Mouse (Mus musculus): ENCODE results near the gene Tac2. TPM values are rescaled to one million over a fixed set of nuclear protein-coding genes. Genes with fewer than 3 reads are reported as not detected.

The Tac2 gene
- polyA plus RNA-seq, 1 experiment from 2014 or later, result 0.41 TPM

DNA sequence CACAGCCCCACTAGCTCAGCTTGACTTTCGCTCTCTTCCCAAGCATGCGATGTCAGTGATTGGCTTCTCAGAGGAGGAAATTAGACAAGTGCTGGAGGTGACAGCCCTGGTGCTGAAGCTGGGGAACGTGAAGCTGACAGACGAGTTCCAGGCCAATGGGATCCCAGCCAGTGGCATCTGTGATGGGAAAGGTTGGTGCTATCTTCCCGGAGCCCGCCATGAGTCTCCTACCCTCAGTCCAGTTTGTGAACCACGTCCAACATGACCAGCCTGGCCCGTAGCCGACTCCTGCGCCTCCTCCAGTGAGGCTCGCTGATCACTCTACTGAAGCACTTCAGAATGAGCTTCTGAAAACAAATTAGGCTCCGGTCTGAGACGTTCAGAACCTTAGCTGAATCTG lies 13.9 kb upstream of the Tac2 start:
- Histone ChIP-seq H3K4me1 (replicated peaks; ENCODE audit: control insufficient read depth, insufficient read depth, low read length) (no peaks in the 10 kb centered on the region), H3K4me2 (replicated peaks) (no peak overlapping the region), H3K27me3 (ENCODE audit: control insufficient read depth, insufficient read depth, low read length) (no peaks in the 10 kb centered on the region), H3K36me3 (replicated peaks; ENCODE audit: control insufficient read depth, insufficient read depth) (no peaks in the 10 kb centered on the region), H3K4me3 (replicated peaks; ENCODE audit: low read length) (no peak overlapping the region), H3K9ac (no peak overlapping the region), H3K9me3 (ENCODE audit: control insufficient read depth, low read length) (no peaks in the 10 kb centered on the region), H3K27ac (no peak overlapping the region)
- 88% methylated on average over 13 of the region's 13 CpGs for WGBS
- no peak for ATAC-seq (ENCODE audit: low FRiP score)
- no peak for DNase-seq (ENCODE audit: low spot score)

DNA sequence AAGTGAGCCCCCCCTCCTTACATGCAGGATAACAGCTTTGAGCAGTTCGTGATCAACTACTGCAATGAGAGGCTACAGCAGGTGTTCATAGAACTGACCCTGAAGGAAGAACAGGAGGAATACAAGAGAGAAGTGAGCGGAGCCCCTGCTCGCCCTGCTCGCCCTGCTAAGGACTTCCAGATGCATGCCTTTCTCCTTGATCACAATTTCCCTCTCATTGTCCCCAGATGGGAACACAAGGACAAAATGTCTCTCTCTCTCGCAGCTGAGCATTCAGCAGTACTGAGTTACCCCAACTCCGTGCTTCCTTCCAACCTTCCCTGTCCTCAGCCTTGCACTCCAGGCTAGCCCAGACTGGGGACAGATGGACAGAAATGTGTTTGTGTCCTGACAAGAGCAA lies 11.5 kb upstream of the Tac2 start:
- DNase-seq (ENCODE audit: low spot score) (no peak), ATAC-seq (ENCODE audit: low FRiP score) (no peak)
- Histone ChIP-seq H3K27ac (no peak overlapping the region), H3K9me3 (ENCODE audit: control insufficient read depth, low read length) (no peaks in the 10 kb centered on the region), H3K36me3 (replicated peaks; ENCODE audit: control insufficient read depth, insufficient read depth) (no peaks in the 10 kb centered on the region), H3K9ac (no peak overlapping the region), H3K4me1 (replicated peaks; ENCODE audit: control insufficient read depth, insufficient read depth, low read length) (no peaks in the 10 kb centered on the region), H3K27me3 (ENCODE audit: control insufficient read depth, insufficient read depth, low read length) (no peaks in the 10 kb centered on the region), H3K4me2 (replicated peaks) (no peak overlapping the region), H3K4me3 (replicated peaks; ENCODE audit: low read length) (no peak overlapping the region)
- 76% methylated on average over 6 of the region's 6 CpGs for WGBS

DNA sequence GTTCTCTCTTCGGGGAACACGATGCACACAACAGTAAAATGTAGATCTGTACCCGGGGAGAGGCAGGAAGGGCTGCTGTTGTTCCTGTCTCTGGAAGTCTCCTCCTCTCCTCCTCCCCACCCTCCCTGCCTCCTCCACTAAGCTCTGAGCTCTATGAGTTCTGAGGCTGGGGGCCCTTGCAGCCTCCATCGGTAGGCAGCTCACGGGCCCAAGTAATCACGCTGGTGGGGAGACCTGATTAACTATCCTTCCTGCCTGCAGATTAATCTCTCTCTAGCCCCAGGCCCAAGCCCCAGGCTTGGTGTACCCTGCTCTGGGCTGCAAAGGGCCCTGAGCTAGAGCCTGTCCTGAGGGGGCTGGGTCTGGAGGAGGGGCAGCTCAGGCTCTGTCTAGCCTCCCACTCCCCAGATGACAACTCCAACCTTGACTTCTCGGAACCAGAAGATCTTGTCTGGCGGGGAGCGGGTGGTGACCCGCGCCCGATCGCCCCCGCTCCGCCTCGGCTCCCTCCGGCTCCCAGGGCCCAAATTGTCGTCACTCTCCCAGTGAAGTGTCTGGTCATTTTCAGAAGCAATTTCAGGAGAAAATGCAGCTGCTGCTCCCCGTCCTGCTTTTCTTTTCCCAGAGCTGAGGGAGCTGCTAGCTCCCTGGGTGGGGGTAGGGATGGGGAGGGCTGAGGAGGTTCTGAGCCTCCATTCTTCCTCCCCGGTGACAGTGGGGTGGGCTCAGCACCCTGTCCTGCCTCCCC lies 2.4 kb upstream of the Tac2 start:
- Histone ChIP-seq H3K4me2 (replicated peaks) (peak overlapping the region; percentile 38), H3K9ac (peak overlapping the region; percentile 12; the same call in 1 of the 2 replicates), H3K36me3 (replicated peaks; ENCODE audit: control insufficient read depth, insufficient read depth) (no peaks in the 10 kb centered on the region), H3K27ac (no peak overlapping the region), H3K9me3 (ENCODE audit: control insufficient read depth, low read length) (no peaks in the 10 kb centered on the region), H3K27me3 (ENCODE audit: control insufficient read depth, insufficient read depth, low read length) (no peaks in the 10 kb centered on the region), H3K4me3 (replicated peaks; ENCODE audit: low read length) (no peak overlapping the region), H3K4me1 (replicated peaks; ENCODE audit: control insufficient read depth, insufficient read depth, low read length) (peaks cover 15% of the 10 kb centered on the region)
- 19% methylated on average over 20 of the region's 20 CpGs for WGBS
- ATAC-seq (ENCODE audit: low FRiP score), result peak; percentile 56; the same call in 1 of the 2 replicates
- DNase-seq (ENCODE audit: low spot score), result no peak

DNA sequence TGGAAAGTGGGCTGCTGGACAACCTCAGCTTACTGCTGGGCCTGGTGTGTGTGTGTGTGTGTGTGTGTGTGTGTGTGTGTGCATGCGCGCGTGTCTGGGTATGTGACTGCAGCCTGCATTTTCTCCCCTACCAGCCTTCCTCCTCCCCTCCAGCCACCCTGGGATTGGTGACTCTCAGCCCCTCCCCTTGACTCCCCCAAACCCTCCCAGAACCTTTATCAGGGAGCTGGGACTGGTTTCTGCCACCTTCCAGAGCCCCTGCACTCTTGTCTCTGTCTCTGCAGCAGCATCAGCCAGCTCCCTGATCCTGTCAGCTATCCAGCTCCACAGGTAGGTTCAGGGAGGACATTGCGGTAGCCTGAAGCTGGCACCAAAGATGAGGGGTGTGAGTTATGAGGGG lies 858 bp downstream of the Tac2 start:
- Histone ChIP-seq H3K4me2 (replicated peaks) (no peak overlapping the region), H3K36me3 (replicated peaks; ENCODE audit: control insufficient read depth, insufficient read depth) (no peaks in the 10 kb centered on the region), H3K4me3 (replicated peaks; ENCODE audit: low read length) (no peak overlapping the region), H3K27ac (no peak overlapping the region), H3K27me3 (ENCODE audit: control insufficient read depth, insufficient read depth, low read length) (no peaks in the 10 kb centered on the region), H3K9ac (no peak overlapping the region), H3K4me1 (replicated peaks; ENCODE audit: control insufficient read depth, insufficient read depth, low read length) (peaks cover 15% of the 10 kb centered on the region), H3K9me3 (ENCODE audit: control insufficient read depth, low read length) (no peaks in the 10 kb centered on the region)
- ATAC-seq (ENCODE audit: low FRiP score) (no peak), DNase-seq (ENCODE audit: low spot score) (no peak)
- 88% methylated on average over 4 of the region's 4 CpGs for WGBS

- Histone ChIP-seq H3K27me3 (ENCODE audit: control insufficient read depth, insufficient read depth, low read length) (no peaks in the 10 kb centered on the region), H3K4me2 (replicated peaks) (no peak overlapping the region), H3K9ac (no peak overlapping the region), H3K9me3 (ENCODE audit: control insufficient read depth, low read length) (no peaks in the 10 kb centered on the region), H3K36me3 (replicated peaks; ENCODE audit: control insufficient read depth, insufficient read depth) (no peaks in the 10 kb centered on the region), H3K4me1 (replicated peaks; ENCODE audit: control insufficient read depth, insufficient read depth, low read length) (0 out of 2 replicates have a peak, but pooled peaks cover 4% of the 10 kb centered on the region), H3K4me3 (replicated peaks; ENCODE audit: low read length) (no peak overlapping the region), H3K27ac (no peak overlapping the region)
- no peak for DNase-seq (ENCODE audit: low spot score)
- no peak; the same call in 1 of the 2 replicates for ATAC-seq (ENCODE audit: low FRiP score)
- 71% methylated on average over 8 of the region's 8 CpGs for WGBS
Measured at GRCm38 (mm10) chr10:127728437-127728836, 4.2 kb downstream of the Tac2 start.

DNA sequence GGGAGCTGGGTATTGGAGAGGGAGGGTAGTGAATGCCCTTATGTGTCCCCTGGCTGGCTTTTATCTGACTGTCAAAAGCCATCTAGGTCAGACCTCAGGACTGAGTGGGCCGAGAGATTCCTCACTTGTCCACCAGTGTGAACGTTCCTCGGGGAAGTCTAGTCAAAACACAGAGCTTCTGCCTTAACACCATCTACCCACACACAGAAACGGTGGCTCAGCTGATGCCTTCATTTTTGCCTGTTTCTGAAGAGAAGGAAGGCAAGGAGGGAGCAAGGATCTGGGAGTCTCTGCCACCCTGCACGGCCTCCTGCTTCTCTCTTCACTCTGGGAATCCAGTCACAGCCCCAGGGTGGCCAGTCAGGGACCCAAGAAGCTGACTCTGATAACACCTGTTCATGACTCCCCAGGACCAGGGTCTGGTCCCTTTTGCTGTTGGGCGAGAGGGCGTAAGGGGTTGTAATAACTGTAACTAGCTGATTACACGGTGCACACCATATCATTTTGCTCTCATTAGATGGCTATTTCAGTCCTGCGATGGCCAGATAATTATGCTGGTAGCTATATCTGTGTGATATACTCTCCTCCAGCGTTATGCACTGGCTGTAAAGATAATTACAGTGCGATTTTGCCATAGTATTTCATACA lies 6.1 kb downstream of the Tac2 start:
- 57% methylated on average over 11 of the region's 11 CpGs for WGBS
- H3K4me2 ChIP-seq (replicated peaks), result no peak overlapping the region
- no peak overlapping the region for H3K27ac ChIP-seq
- H3K9ac ChIP-seq, result no peak overlapping the region
- no peaks in the 10 kb centered on the region for H3K36me3 ChIP-seq (replicated peaks; ENCODE audit: control insufficient read depth, insufficient read depth)
- H3K4me1 ChIP-seq (replicated peaks; ENCODE audit: control insufficient read depth, insufficient read depth, low read length), result 0 out of 2 replicates have a peak, but pooled peaks cover 4% of the 10 kb centered on the region
- H3K9me3 ChIP-seq (ENCODE audit: control insufficient read depth, low read length), result no peaks in the 10 kb centered on the region
- DNase-seq (ENCODE audit: low spot score) (no peak), ATAC-seq (ENCODE audit: low FRiP score) (no peak)
- H3K4me3 ChIP-seq (replicated peaks; ENCODE audit: low read length), result no peak overlapping the region
- H3K27me3 ChIP-seq (ENCODE audit: control insufficient read depth, insufficient read depth, low read length), result no peaks in the 10 kb centered on the region

GRCm38 (mm10) chr10:127730933-127731310 lies 6.6 kb downstream of the Tac2 start:
- H3K27me3 ChIP-seq (ENCODE audit: control insufficient read depth, insufficient read depth, low read length), result no peaks in the 10 kb centered on the region
- no peak overlapping the region for H3K4me3 ChIP-seq (replicated peaks; ENCODE audit: low read length)
- H3K9me3 ChIP-seq (ENCODE audit: control insufficient read depth, low read length), result no peaks in the 10 kb centered on the region
- no peak overlapping the region for H3K4me2 ChIP-seq (replicated peaks)
- H3K36me3 ChIP-seq (replicated peaks; ENCODE audit: control insufficient read depth, insufficient read depth), result no peaks in the 10 kb centered on the region
- no peak overlapping the region for H3K27ac ChIP-seq
- H3K9ac ChIP-seq, result no peak overlapping the region
- 0 out of 2 replicates have a peak, but pooled peaks cover 4% of the 10 kb centered on the region for H3K4me1 ChIP-seq (replicated peaks; ENCODE audit: control insufficient read depth, insufficient read depth, low read length)
- DNase-seq (ENCODE audit: low spot score) (no peak), ATAC-seq (ENCODE audit: low FRiP score) (no peak)
- WGBS, result 37% methylated on average over 9 of the region's 9 CpGs

- Histone ChIP-seq H3K36me3 (replicated peaks; ENCODE audit: control insufficient read depth, insufficient read depth) (no peaks in the 10 kb centered on the region), H3K9me3 (ENCODE audit: control insufficient read depth, low read length) (no peaks in the 10 kb centered on the region), H3K27ac (no peak overlapping the region), H3K4me1 (replicated peaks; ENCODE audit: control insufficient read depth, insufficient read depth, low read length) (0 out of 2 replicates have a peak, but pooled peaks cover 4% of the 10 kb centered on the region), H3K27me3 (ENCODE audit: control insufficient read depth, insufficient read depth, low read length) (no peaks in the 10 kb centered on the region), H3K9ac (no peak overlapping the region), H3K4me3 (replicated peaks; ENCODE audit: low read length) (no peak overlapping the region), H3K4me2 (replicated peaks) (no peak overlapping the region)
- no peak for DNase-seq (ENCODE audit: low spot score)
- ATAC-seq (ENCODE audit: low FRiP score), result no peak
- WGBS, result 43% methylated on average over 5 of the region's 5 CpGs
Measured at GRCm38 (mm10) chr10:127731397-127731796, 7.1 kb downstream of the Tac2 start.

DNA sequence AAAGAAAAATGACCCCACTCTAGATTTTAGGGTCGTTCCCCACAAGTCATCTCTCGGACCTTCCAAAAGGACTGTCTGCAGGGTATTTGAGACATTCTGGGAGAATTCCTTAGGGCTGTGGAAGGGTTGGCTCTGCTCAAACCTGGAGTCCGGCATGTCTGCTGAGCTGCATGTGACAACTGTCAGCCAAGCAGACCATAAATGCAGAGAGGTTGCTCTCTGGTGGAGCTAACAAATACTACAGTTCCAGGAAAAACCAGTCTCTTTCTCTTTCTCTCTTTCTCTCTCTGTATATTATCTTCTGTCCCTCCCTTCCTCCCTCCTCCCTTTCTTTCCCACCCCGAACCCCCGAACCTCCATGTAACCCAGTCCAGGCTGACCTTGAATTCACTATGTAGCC lies 10.2 kb downstream of the Tac2 start:
- no peaks in the 10 kb centered on the region for H3K27me3 ChIP-seq (ENCODE audit: control insufficient read depth, insufficient read depth, low read length)
- no peak for ATAC-seq (ENCODE audit: low FRiP score)
- H3K4me1 ChIP-seq (replicated peaks; ENCODE audit: control insufficient read depth, insufficient read depth, low read length), result 0 out of 2 replicates have a peak, but pooled peaks cover 4% of the 10 kb centered on the region
- H3K9ac ChIP-seq, result no peak overlapping the region
- no peak overlapping the region for H3K4me2 ChIP-seq (replicated peaks)
- no peaks in the 10 kb centered on the region for H3K9me3 ChIP-seq (ENCODE audit: control insufficient read depth, low read length)
- DNase-seq (ENCODE audit: low spot score), result peak; percentile 67
- H3K36me3 ChIP-seq (replicated peaks; ENCODE audit: control insufficient read depth, insufficient read depth), result no peaks in the 10 kb centered on the region
- WGBS, result 54% methylated on average over 5 of the region's 5 CpGs
- no peak overlapping the region for H3K27ac ChIP-seq
- H3K4me3 ChIP-seq (replicated peaks; ENCODE audit: low read length), result no peak overlapping the region

All from hindbrain, embryonic 14.5 days (tissue).